Mouse (Mus musculus): ENCODE measurements around the gene Lrwd1. TPM values are rescaled to one million over a fixed set of nuclear protein-coding genes. Genes with fewer than 3 reads are reported as not detected.
A peak's percentile ranks its signal among the peaks of the same experiment; 100 is the strongest.

The Lrwd1 gene
- total and polyA plus RNA-seq, 2 experiments from 2014 or later = 18.9 to 30.0 TPM

DNA sequence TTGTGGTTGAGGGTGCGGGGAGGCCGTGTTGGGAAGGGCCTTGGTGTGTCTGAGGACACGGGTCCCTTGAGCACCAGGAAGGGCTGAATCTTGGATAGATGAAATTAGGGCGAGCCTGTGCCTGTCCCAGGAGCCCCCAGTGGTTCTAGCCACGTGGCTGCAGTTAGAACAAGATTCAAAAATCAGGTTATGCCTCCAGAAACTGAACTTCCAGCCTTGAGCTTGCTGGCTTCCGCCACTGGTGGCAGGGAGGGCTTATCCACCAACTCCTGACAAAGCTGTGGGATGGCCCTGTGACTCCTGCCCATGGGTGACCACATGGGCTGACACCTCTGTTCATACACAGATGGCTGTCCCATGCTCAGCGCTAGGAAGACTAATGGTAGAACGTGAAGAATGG lies 11.8 kb upstream of the Lrwd1 start:
- ATAC-seq = no peak

DNA sequence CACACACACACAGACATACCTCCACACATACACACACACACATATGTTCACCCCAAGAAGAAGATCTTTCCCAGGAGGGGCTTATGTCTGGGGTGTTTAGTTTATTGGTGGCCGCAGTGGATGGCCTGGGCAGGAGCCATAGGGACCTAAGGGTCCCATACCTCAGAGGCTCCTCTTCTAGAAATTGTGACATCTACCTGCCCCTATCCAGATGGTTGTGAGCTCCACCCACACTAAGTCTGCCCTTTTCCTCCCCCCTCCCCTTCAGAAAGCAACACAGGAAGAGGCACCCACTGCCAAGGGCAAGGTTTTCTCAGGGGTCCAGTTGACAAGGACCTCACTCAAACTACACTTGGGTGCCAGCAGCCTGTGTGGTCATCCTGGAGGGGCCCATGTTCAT lies 11.1 kb upstream of the Lrwd1 start:
- TF ChIP-seq CTCF (IDR thresholded peaks at IDR 0.05; ENCODE audit: low read depth) = no peak
- H3K4me3 ChIP-seq (ENCODE audit: low read depth, low read length) = no peak overlapping the region
- DNase-seq (no peak), ATAC-seq (no peak)
- H3K4me1 ChIP-seq (ENCODE audit: insufficient read depth) = no peaks in the 10 kb centered on the region
- peaks cover 5% of the 10 kb centered on the region for H3K36me3 ChIP-seq (ENCODE audit: insufficient read depth)
- no peaks in the 10 kb centered on the region for H3K9me3 ChIP-seq (ENCODE audit: low read length)
- H3K4me2 ChIP-seq (ENCODE audit: low read depth) = no peak overlapping the region
- H3K27me3 ChIP-seq (ENCODE audit: insufficient read depth, low read length) = no peaks in the 10 kb centered on the region
- H3K27ac ChIP-seq (ENCODE audit: low read depth, low read length) = no peak overlapping the region
- WGBS = 69% methylated on average over 1 of the region's 1 CpGs
- no peak overlapping the region for H3K9ac ChIP-seq

More for the DNA sequence above, 11.8 kb upstream of the Lrwd1 start:
- Histone ChIP-seq H3K9me3 (ENCODE audit: low read length) (no peaks in the 10 kb centered on the region), H3K36me3 (ENCODE audit: insufficient read depth) (no peaks in the 10 kb centered on the region), H3K9ac (no peak overlapping the region), H3K4me3 (ENCODE audit: low read depth, low read length) (no peak overlapping the region), H3K27me3 (ENCODE audit: insufficient read depth, low read length) (no peaks in the 10 kb centered on the region), H3K4me2 (ENCODE audit: low read depth) (no peak overlapping the region), H3K27ac (ENCODE audit: low read depth, low read length) (no peak overlapping the region), H3K4me1 (ENCODE audit: insufficient read depth) (no peaks in the 10 kb centered on the region)
- 70% methylated on average over 8 of the region's 8 CpGs for WGBS
- no peak for DNase-seq
- TF ChIP-seq CTCF (IDR thresholded peaks at IDR 0.05; ENCODE audit: low read depth) = no peak

- Histone ChIP-seq H3K4me2 (ENCODE audit: low read depth) (no peak overlapping the region), H3K9me3 (ENCODE audit: low read length) (no peaks in the 10 kb centered on the region), H3K4me3 (ENCODE audit: low read depth, low read length) (no peak overlapping the region), H3K27ac (ENCODE audit: low read depth, low read length) (no peak overlapping the region), H3K4me1 (ENCODE audit: insufficient read depth) (no peaks in the 10 kb centered on the region), H3K36me3 (ENCODE audit: insufficient read depth) (peaks cover 24% of the 10 kb centered on the region), H3K27me3 (ENCODE audit: insufficient read depth, low read length) (no peaks in the 10 kb centered on the region), H3K9ac (no peak overlapping the region)
- ATAC-seq (no peak), DNase-seq (no peak)
- 80% methylated on average over 12 of the region's 12 CpGs for WGBS
- no peak for TF ChIP-seq CTCF (IDR thresholded peaks at IDR 0.05; ENCODE audit: low read depth)
These were observed 8.9 kb upstream of the Lrwd1 start for GRCm38 (mm10) chr5:136144606-136145430.

DNA sequence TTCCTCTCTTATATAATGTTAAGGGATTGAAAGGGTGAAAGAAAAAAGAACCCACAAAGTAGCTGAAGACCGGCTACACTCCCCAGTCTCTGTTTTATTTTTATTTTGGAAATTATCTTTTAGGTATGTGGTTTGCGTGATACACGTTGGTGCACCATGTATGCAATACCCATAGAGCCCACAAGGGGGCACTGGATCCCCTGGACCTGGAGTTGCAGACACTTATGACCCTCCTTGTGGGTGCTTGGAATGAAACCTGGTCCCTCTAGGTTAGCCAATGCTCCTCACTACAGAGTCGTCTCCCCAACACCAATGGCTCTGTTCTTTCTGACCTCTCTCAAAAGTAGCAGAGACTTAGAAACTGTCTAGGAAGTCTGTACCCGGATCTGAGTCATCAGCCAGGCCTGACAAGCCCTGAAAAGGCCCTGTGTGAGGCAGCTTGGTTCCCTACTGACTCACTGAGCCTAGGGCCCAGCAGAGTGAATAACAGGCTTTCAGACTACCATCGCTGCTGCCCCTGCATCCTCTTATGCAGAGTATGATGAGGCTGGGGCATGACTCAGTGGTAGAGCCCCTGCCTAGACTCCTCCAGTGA lies 7.4 kb upstream of the Lrwd1 start:
- no peaks in the 10 kb centered on the region for H3K27me3 ChIP-seq (ENCODE audit: insufficient read depth, low read length)
- H3K4me3 ChIP-seq (ENCODE audit: low read depth, low read length) = no peak overlapping the region
- no peak for ATAC-seq
- no peaks in the 10 kb centered on the region for H3K9me3 ChIP-seq (ENCODE audit: low read length)
- H3K9ac ChIP-seq = no peak overlapping the region
- H3K36me3 ChIP-seq (ENCODE audit: insufficient read depth) = peaks cover 34% of the 10 kb centered on the region
- H3K27ac ChIP-seq (ENCODE audit: low read depth, low read length) = no peak overlapping the region
- 90% methylated on average over 6 of the region's 6 CpGs for WGBS
- DNase-seq = no peak
- peak; percentile 36; the same call in 1 of the 2 replicates for TF ChIP-seq CTCF (IDR thresholded peaks at IDR 0.05; ENCODE audit: low read depth)
- no peaks in the 10 kb centered on the region for H3K4me1 ChIP-seq (ENCODE audit: insufficient read depth)
- H3K4me2 ChIP-seq (ENCODE audit: low read depth) = no peak overlapping the region

DNA sequence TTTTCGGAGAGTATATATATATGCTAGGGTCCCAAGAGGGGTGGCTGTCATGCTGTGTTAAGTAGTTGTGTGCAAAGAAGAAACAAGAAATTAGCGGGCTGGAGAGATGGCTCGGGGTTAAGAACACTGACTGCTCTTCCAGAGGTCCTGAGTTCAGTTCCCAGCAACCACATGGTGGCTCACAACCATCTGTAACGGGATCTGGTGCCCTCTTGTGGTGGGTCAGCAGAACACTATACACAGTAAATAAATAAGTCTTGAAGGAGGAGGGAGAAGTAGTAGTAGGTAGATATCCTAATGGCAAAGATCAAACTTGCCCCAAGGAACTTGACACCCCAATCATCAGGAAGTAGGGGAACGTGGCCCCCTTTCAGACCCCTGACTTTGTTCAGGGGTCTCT lies 6.9 kb upstream of the Lrwd1 start:
- H3K27ac ChIP-seq (ENCODE audit: low read depth, low read length) = no peak overlapping the region
- H3K4me2 ChIP-seq (ENCODE audit: low read depth) = no peak overlapping the region
- no peaks in the 10 kb centered on the region for H3K9me3 ChIP-seq (ENCODE audit: low read length)
- H3K4me1 ChIP-seq (ENCODE audit: insufficient read depth) = no peaks in the 10 kb centered on the region
- no peak overlapping the region for H3K4me3 ChIP-seq (ENCODE audit: low read depth, low read length)
- DNase-seq (no peak), ATAC-seq (no peak)
- TF ChIP-seq CTCF (IDR thresholded peaks at IDR 0.05; ENCODE audit: low read depth) = peak; percentile 36
- no peaks in the 10 kb centered on the region for H3K27me3 ChIP-seq (ENCODE audit: insufficient read depth, low read length)
- no peak overlapping the region for H3K9ac ChIP-seq
- WGBS = 78% methylated on average over 5 of the region's 5 CpGs
- H3K36me3 ChIP-seq (ENCODE audit: insufficient read depth) = peaks cover 34% of the 10 kb centered on the region

GRCm38 (mm10) chr5:136140057-136140482 lies 4.2 kb upstream of the Lrwd1 start:
- WGBS = 88% methylated on average over 10 of the region's 10 CpGs
- DNase-seq (no peak), ATAC-seq (no peak)
- peaks cover 34% of the 10 kb centered on the region for H3K36me3 ChIP-seq (ENCODE audit: insufficient read depth)
- H3K9me3 ChIP-seq (ENCODE audit: low read length) = no peaks in the 10 kb centered on the region
- no peak for TF ChIP-seq CTCF (IDR thresholded peaks at IDR 0.05; ENCODE audit: low read depth)
- H3K27ac ChIP-seq (ENCODE audit: low read depth, low read length) = no peak overlapping the region
- H3K4me2 ChIP-seq (ENCODE audit: low read depth) = no peak overlapping the region
- H3K4me1 ChIP-seq (ENCODE audit: insufficient read depth) = peaks cover 10% of the 10 kb centered on the region; the same call in 1 of the 2 replicates
- H3K27me3 ChIP-seq (ENCODE audit: insufficient read depth, low read length) = no peaks in the 10 kb centered on the region
- H3K4me3 ChIP-seq (ENCODE audit: low read depth, low read length) = no peak overlapping the region
- no peak overlapping the region for H3K9ac ChIP-seq

DNA sequence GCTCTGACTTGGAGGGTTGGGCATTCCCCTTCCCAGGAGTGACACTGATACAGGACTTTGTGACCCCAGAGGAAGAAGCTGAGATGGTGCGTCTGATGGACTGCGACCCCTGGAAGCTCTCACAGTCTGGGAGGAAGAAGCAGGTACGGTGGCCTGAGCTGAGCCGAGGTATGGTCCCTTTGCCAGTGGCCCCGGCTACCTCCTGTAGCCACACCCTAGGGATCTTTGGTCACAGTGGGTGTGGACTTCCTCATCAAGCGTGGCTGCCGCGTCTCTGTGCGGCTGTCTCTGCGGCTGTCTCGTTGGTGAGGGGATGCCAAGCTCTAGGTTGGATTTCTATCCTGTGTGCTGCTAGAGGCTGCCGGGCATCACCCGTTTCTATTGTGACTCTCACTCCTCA lies 3.5 kb upstream of the Lrwd1 start:
- Histone ChIP-seq H3K9me3 (ENCODE audit: low read length) (no peaks in the 10 kb centered on the region), H3K36me3 (ENCODE audit: insufficient read depth) (peaks cover 34% of the 10 kb centered on the region), H3K4me2 (ENCODE audit: low read depth) (no peak overlapping the region), H3K27me3 (ENCODE audit: insufficient read depth, low read length) (no peaks in the 10 kb centered on the region), H3K9ac (no peak overlapping the region), H3K27ac (ENCODE audit: low read depth, low read length) (no peak overlapping the region), H3K4me1 (ENCODE audit: insufficient read depth) (peaks cover 14% of the 10 kb centered on the region), H3K4me3 (ENCODE audit: low read depth, low read length) (no peak overlapping the region)
- no peak for ATAC-seq
- 95% methylated on average over 13 of the region's 13 CpGs for WGBS
- TF ChIP-seq CTCF (IDR thresholded peaks at IDR 0.05; ENCODE audit: low read depth) = no peak
- DNase-seq = no peak
